Mouse (Mus musculus): ENCODE measurements around the gene Ppp2r5c.

GRCm38 (mm10) chr12:110489946-110490701 is 43.2 kb downstream of the Ppp2r5c start:
- TF ChIP-seq POLR2A (IDR thresholded peaks at IDR 0.05; ENCODE audit: extremely low read depth, insufficient read depth, low read length) (no peak), CTCF (IDR thresholded peaks at IDR 0.05; ENCODE audit: low read depth, low read length) (no peak)
